Mouse (Mus musculus) forebrain, embryonic 12.5 days (tissue): Measurements from ENCODE around the gene Inka2. TPM values are rescaled to one million over a fixed set of nuclear protein-coding genes. Genes with fewer than 3 reads are reported as not detected.
A peak's percentile ranks its signal among the peaks of the same experiment; 100 is the strongest.
"Not testable (repeated sequence)": the region's sequence is repeated elsewhere in the genome, so short reads cannot be mapped to it uniquely, and the experiment has no call there.

Experiments
- ATAC-seq: fragments of 200-750 bp; cut with Nextera tagmentation; 2 replicates; pipeline ENCODE4 v1.8.0; 2017; ENCODE audit warnings: moderate TSS enrichment; ENCODE audit not compliant: low FRiP score
- H3K27ac ChIP-seq: fragments of 300-500 bp; sonication (generic); 2 replicates; pipeline ENCODE4 v1.5.1; 2016; ENCODE audit warnings: mild to moderate bottlenecking
- H3K27me3 ChIP-seq: fragments of 300-500 bp; sonication (generic); 2 replicates; pipeline ENCODE4 v1.6.1; 2016; ENCODE audit warnings: mild to moderate bottlenecking
- H3K36me3 ChIP-seq: fragments of 300-500 bp; sonication (generic); replicated peaks from 2 replicates; pipeline ENCODE4 v1.6.1; 2016; ENCODE audit warnings: mild to moderate bottlenecking
- H3K4me1 ChIP-seq: fragments of 300-500 bp; sonication (generic); 2 replicates; pipeline ENCODE4 v1.6.1; 2016
- H3K4me2 ChIP-seq: fragments of 300-500 bp; sonication (generic); 2 replicates; pipeline ENCODE4 v1.6.1; 2016; ENCODE audit warnings: mild to moderate bottlenecking, moderate library complexity
- H3K4me3 ChIP-seq: fragments of 300-500 bp; sonication (generic); replicated peaks from 2 replicates; pipeline ENCODE4 v1.5.1; 2016; ENCODE audit warnings: mild to moderate bottlenecking
- H3K9ac ChIP-seq: fragments of 300-500 bp; sonication (generic); 2 replicates; pipeline ENCODE4 v1.6.1; 2016; ENCODE audit warnings: mild to moderate bottlenecking
- H3K9me3 ChIP-seq: fragments of 300-500 bp; sonication (generic); 2 replicates; pipeline ENCODE4 v1.6.1; 2016
- WGBS: fragments of 180-500 bp; shearing (Covaris S2); methylation state at CpG from one replicate; pipeline ENCODE4 v1.1.7; 2016; 5-methylcytosine and 5-hydroxymethylcytosine counted together
- polyA plus RNA-seq: library from polyadenylated mRNA; unstranded; fragments of >200 nt; fragmentation: Nextera tagmentation; extraction: Ambion mirVana; gene quantifications from 2 replicates; pipeline ENCODE4 v1.2.1, GENCODE M21; 2016

The Inka2 gene
- polyA plus RNA-seq, 1 experiment from 2014 or later: 4.1 TPM

GRCm38 (mm10) chr3:105700786-105701185 is 3.6 kb upstream of the Inka2 start:
- 45% methylated on average over 1 of the region's 1 CpGs for WGBS
- not testable (repeated sequence) for H3K9ac ChIP-seq, ATAC-seq, H3K36me3 ChIP-seq, H3K4me2 ChIP-seq, H3K4me3 ChIP-seq, H3K27ac ChIP-seq, H3K9me3 ChIP-seq
- Histone ChIP-seq H3K27me3 (peaks cover 30% of the 10 kb centered on the region), H3K4me1 (peaks cover 33% of the 10 kb centered on the region)

DNA sequence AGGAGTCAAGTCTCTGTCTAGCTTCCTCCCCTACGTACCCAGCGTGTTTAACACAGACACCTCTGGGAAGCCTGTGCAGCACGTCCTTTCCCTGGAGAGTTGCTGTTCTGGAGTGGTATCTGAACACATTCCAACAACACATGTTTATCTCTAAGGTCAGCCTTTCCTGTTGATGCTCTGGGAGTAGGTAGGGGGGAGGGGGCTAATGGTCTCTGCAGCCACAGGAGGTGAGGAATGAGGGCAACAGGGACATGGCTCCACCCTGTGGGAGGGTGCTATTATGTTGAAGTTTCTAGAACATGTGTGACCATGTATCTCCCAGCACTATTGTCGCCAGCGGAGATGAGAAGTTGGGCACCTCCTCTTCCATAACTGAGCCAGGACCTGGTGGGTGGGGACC is 3.0 kb upstream of the Inka2 start:
- Histone ChIP-seq H3K36me3 (no peaks in the 10 kb centered on the region), H3K9me3 (no peaks in the 10 kb centered on the region), H3K4me1 (peaks cover 31% of the 10 kb centered on the region), H3K4me2 (no peak overlapping the region), H3K4me3 (no peak overlapping the region), H3K27me3 (peaks cover 36% of the 10 kb centered on the region), H3K9ac (no peak overlapping the region), H3K27ac (no peak overlapping the region)
- WGBS: 69% methylated on average over 5 of the region's 5 CpGs
- ATAC-seq: no peak

GRCm38 (mm10) chr3:105703571-105703970 is 828 bp upstream of the Inka2 start:
- peaks cover 41% of the 10 kb centered on the region for H3K27me3 ChIP-seq

DNA sequence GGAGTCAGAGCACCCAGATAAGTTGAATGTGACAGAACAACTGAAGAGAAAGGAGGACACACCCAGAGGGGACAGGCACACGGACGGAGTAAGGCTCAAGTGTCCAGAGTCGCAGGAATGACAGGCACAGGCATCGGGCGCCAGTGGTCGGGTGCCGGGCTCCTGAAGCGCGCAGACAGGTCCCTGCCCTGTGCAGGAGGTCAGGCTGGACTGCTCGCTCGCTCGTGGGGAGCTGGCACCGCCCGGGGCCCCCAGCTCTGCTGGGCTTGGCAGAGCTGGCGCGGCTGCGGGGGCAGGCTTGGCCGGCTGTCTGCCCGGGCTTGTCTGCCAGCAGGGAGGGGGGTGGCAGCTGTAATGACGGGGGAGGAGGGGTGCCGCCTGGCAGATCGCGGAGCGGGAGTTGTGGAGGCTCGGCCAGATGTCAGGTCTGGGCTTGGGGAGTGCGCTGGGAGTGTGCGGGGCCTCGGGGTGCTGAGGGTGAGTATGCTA is 706 bp downstream of the Inka2 start:
- Histone ChIP-seq H3K4me3 (peak overlapping the region; percentile 55), H3K9me3 (no peaks in the 10 kb centered on the region), H3K4me2 (peak overlapping the region; percentile 97), H3K4me1 (peaks cover 28% of the 10 kb centered on the region), H3K9ac (peak overlapping the region; percentile 73), H3K27me3 (peaks cover 41% of the 10 kb centered on the region), H3K36me3 (no peaks in the 10 kb centered on the region), H3K27ac (peak overlapping the region; percentile 22; the same call in 1 of the 2 replicates)
- under 1% methylated on average over 28 of the region's 28 CpGs for WGBS
- ATAC-seq: peak; percentile 54

More at GRCm38 (mm10) chr3:105703571-105703970, 828 bp upstream of the Inka2 start:
- 44% methylated on average over 6 of the region's 6 CpGs for WGBS
- Histone ChIP-seq H3K9me3 (no peaks in the 10 kb centered on the region), H3K9ac (no peak overlapping the region), H3K27ac (no peak overlapping the region), H3K4me3 (no peak overlapping the region), H3K36me3 (no peaks in the 10 kb centered on the region), H3K4me2 (no peak overlapping the region; the same call in 1 of the 2 replicates), H3K4me1 (peaks cover 28% of the 10 kb centered on the region)
- no peak for ATAC-seq

GRCm38 (mm10) chr3:105705561-105705960 is 1.2 kb downstream of the Inka2 start:
- WGBS: 7% methylated on average over 3 of the region's 3 CpGs
- peaks cover 41% of the 10 kb centered on the region for H3K27me3 ChIP-seq
- ATAC-seq: no peak
- H3K4me2 ChIP-seq: peak overlapping the region; percentile 97
- no peaks in the 10 kb centered on the region for H3K9me3 ChIP-seq
- peak overlapping the region; percentile 55 for H3K4me3 ChIP-seq
- no peaks in the 10 kb centered on the region for H3K36me3 ChIP-seq
- no peak overlapping the region for H3K27ac ChIP-seq
- peaks cover 28% of the 10 kb centered on the region for H3K4me1 ChIP-seq
- H3K9ac ChIP-seq: peak overlapping the region; percentile 73

DNA sequence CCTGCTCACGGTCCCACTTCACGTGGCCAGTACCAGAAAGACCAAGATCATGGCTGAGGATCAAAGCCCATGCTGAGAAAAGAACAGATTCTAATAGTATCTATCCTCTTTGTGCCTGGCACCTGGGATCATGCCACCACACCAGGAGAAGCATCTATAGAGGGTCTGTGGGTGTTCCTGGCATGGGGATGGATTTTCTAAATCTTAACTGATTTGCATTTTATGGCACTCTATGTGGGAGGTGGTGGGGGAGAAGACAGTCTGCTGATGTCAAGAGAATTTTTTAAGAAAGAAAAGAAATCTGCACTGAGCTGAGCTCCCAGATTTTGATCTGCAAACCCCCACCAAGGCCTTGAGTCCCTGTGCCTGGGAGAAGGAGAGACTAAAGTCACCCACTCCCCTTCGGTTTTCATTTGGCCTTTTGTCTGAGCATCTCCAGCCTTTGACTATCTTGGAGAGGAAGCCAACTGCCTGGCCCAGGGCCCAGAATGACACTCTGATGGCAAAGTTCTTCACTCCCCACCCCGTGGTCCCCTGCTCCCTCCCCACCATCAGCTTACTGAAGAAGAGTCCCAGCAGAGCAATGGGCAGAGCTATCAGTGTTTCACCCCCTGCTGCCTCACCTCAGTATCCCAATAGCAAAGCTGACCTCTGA is 2.1 kb downstream of the Inka2 start:
- Histone ChIP-seq H3K4me1 (peaks cover 28% of the 10 kb centered on the region), H3K4me3 (peak overlapping the region; percentile 55; the same call in 1 of the 2 replicates), H3K36me3 (no peaks in the 10 kb centered on the region), H3K9me3 (no peaks in the 10 kb centered on the region), H3K4me2 (peak overlapping the region; percentile 97), H3K27me3 (peaks cover 41% of the 10 kb centered on the region), H3K9ac (no peak overlapping the region), H3K27ac (no peak overlapping the region)
- no peak for ATAC-seq
- 34% methylated on average over 4 of the region's 4 CpGs for WGBS

DNA sequence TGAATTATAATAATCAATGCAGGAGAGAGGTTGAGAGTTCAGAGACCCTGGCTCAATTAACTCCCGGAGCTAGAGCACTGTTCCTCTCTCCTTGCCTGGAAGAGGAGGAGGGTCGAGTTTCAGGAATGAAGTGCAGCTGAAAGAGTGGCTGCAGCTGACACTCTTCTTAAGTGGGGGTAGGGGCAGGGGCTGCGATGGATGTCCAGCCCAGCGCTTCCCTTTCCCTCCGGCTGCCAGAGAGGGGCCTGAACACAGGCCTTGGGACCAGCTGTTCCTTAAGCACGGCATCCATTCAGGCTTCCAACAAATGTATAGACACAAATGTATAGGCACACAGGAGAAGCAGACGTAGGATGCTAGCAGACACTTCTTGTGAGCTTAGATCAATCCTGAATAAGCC is 3.2 kb downstream of the Inka2 start:
- Histone ChIP-seq H3K4me3 (no peak overlapping the region), H3K4me1 (peaks cover 28% of the 10 kb centered on the region), H3K27me3 (peaks cover 31% of the 10 kb centered on the region), H3K4me2 (no peak overlapping the region; the same call in 1 of the 2 replicates), H3K27ac (no peak overlapping the region), H3K36me3 (no peaks in the 10 kb centered on the region), H3K9ac (no peak overlapping the region), H3K9me3 (no peaks in the 10 kb centered on the region)
- WGBS: 11% methylated on average over 7 of the region's 7 CpGs
- no peak for ATAC-seq

- H3K36me3 ChIP-seq: no peaks in the 10 kb centered on the region
- peaks cover 20% of the 10 kb centered on the region for H3K27me3 ChIP-seq
- H3K4me2 ChIP-seq: no peak overlapping the region; the same call in 1 of the 2 replicates
- ATAC-seq: no peak
- peaks cover 23% of the 10 kb centered on the region for H3K4me1 ChIP-seq
- H3K27ac ChIP-seq: no peak overlapping the region
- 70% methylated on average over 6 of the region's 6 CpGs for WGBS
- H3K9ac ChIP-seq: no peak overlapping the region
- H3K9me3 ChIP-seq: no peaks in the 10 kb centered on the region
- H3K4me3 ChIP-seq: no peak overlapping the region
Measured at GRCm38 (mm10) chr3:105710246-105710645, 5.8 kb downstream of the Inka2 start.

DNA sequence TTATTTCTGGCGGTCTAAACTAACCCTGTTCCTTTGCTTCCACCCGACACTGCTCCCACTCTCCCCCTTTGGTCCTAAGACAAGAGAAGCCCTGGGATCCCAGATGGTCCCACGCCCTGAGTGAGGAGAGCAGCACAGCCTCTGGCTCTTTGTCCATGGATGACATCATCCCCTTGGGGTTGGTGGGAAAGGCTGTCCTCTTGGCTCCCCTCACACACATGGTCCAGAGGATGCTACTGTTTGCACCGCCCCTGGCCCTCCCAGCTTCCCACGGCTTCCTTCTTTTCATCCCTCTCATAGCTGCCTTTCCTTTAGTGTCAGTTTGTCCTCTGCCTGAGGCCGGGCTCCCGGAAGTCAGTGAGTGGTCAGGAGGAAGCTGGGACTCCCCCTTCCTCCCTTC is 7.3 kb downstream of the Inka2 start:
- H3K4me2 ChIP-seq: no peak overlapping the region
- H3K9me3 ChIP-seq: no peaks in the 10 kb centered on the region
- no peak overlapping the region for H3K27ac ChIP-seq
- peaks cover 14% of the 10 kb centered on the region for H3K4me1 ChIP-seq
- no peak overlapping the region for H3K9ac ChIP-seq
- no peak for ATAC-seq
- H3K4me3 ChIP-seq: no peak overlapping the region
- H3K36me3 ChIP-seq: no peaks in the 10 kb centered on the region
- WGBS: 70% methylated on average over 7 of the region's 7 CpGs
- peaks cover 5% of the 10 kb centered on the region; the same call in 1 of the 2 replicates for H3K27me3 ChIP-seq

DNA sequence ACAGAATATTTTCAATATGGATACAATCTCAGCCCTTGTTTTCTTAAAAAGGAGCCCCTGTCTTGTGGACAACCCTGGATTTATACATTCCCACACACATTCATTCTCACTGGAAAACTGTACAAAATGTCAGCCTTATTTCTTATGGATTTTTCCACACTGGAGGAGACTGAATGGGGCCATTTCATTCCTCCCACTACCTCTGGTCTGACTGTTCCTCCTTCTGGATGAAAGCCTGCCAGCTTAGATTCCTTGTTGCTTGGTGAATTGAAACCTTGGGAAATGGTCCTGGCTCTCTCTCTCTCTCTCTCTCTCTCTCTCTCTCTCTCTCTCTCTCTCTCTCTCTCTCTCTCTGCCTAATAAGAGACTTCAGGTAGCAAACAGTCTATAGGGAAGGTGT is 8.4 kb downstream of the Inka2 start:
- Histone ChIP-seq H3K4me3 (no peak overlapping the region), H3K36me3 (no peaks in the 10 kb centered on the region), H3K9ac (no peak overlapping the region), H3K27me3 (no peaks in the 10 kb centered on the region), H3K4me2 (no peak overlapping the region), H3K9me3 (no peaks in the 10 kb centered on the region), H3K4me1 (peaks cover 13% of the 10 kb centered on the region), H3K27ac (no peak overlapping the region)
- no peak for ATAC-seq

DNA sequence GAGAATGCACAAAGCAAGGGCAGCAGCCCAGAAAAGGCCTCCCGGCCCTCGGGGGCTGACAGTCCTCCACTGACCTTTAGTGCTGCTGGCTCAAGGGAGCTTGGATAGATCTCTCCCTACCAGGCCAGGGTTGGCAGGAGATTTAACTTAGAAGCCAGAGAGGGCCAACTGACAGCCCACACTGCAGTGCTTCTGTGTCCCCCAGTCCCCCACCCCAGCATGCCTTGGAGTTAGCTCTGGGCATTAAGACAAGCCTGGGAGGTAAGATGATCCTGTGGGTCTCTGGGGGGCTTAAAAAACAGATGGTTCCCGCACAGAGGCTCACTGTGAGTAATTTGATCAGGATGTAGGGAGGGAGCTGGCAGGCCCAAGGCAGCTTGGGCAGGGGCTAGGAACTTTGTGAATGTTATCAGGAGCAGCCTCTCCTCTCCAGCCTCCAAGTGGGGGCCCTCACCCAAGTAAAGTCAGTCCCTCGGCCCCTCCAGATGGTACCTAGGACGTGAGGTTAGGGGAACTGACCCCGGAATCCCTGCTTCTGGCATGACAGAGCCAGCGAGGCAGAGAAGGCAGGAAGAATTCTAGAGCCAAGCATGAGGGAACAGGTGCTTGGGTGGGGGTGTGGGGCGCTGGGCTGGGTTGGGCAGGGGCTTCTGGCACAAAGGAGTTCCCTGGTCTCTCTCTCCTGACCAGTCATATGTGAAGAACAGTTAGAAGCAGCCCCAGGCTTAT is 9.9 kb downstream of the Inka2 start:
- Histone ChIP-seq H3K4me1 (peaks cover 20% of the 10 kb centered on the region), H3K27ac (peak overlapping the region; percentile 65), H3K9me3 (no peaks in the 10 kb centered on the region), H3K36me3 (no peaks in the 10 kb centered on the region), H3K4me3 (no peak overlapping the region), H3K27me3 (no peaks in the 10 kb centered on the region), H3K9ac (no peak overlapping the region), H3K4me2 (no peak overlapping the region)
- 0 out of 2 replicates have a peak, but pooled peaks have one; percentile 18 for ATAC-seq
- 21% methylated on average over 8 of the region's 8 CpGs for WGBS

- H3K9me3 ChIP-seq: no peaks in the 10 kb centered on the region
- no peak for ATAC-seq
- H3K27ac ChIP-seq: no peak overlapping the region
Measured at GRCm38 (mm10) chr3:105714820-105715167, 10.4 kb downstream of the Inka2 start.

More at GRCm38 (mm10) chr3:105714820-105715167, 10.4 kb downstream of the Inka2 start:
- no peak overlapping the region for H3K4me2 ChIP-seq
- peaks cover 20% of the 10 kb centered on the region for H3K4me1 ChIP-seq
- H3K27me3 ChIP-seq: no peaks in the 10 kb centered on the region
- H3K36me3 ChIP-seq: no peaks in the 10 kb centered on the region
- no peak overlapping the region for H3K9ac ChIP-seq
- H3K4me3 ChIP-seq: no peak overlapping the region
